Mouse (Mus musculus): Measurements from ENCODE around the gene Tifab.
"Not testable (repeated sequence)": the region's sequence is repeated elsewhere in the genome, so short reads cannot be mapped to it uniquely, and the experiment has no call there.

The Tifab gene

GRCm38 (mm10) chr13:56178416-56179035, at the start of gene Tifab:
Gene Tifab (minus strand): TSS chr13:56178885.
- DNase-seq, result no peak

GRCm38 (mm10) chr13:56226175-56226954, 47.7 kb upstream of the Tifab start:
- DNase-seq, result peak; percentile 19 to 39

GRCm38 (mm10) chr13:56223625-56224024, 44.9 kb upstream of the Tifab start:
- DNase-seq, result no peak

- no peak for DNase-seq
Observed at GRCm38 (mm10) chr13:56222849-56223246, 44.2 kb upstream of the Tifab start.

GRCm38 (mm10) chr13:56221995-56222848, 43.5 kb upstream of the Tifab start:
- peak in 1 of 2 experiments; percentile 27 for DNase-seq

GRCm38 (mm10) chr13:56221129-56221910, 42.6 kb upstream of the Tifab start:
- peak in 1 of 2 experiments; percentile 14 for DNase-seq

GRCm38 (mm10) chr13:56219254-56219653, 40.6 kb upstream of the Tifab start:
- DNase-seq, result no peak

GRCm38 (mm10) chr13:56216090-56216489, 37.4 kb upstream of the Tifab start:
- no peak for DNase-seq

- peak in 1 of 2 experiments; percentile 16 for DNase-seq
Observed at GRCm38 (mm10) chr13:56214633-56215032, 35.9 kb upstream of the Tifab start.

GRCm38 (mm10) chr13:56209067-56209411, 30.4 kb upstream of the Tifab start:
- DNase-seq, result no peak

GRCm38 (mm10) chr13:56208225-56209066, 29.8 kb upstream of the Tifab start:
- no peak for DNase-seq

GRCm38 (mm10) chr13:56199506-56199905, 20.8 kb upstream of the Tifab start:
- DNase-seq, result no peak

- peak; percentile 86 to 90 for DNase-seq
Observed at GRCm38 (mm10) chr13:56197473-56198266, 19.0 kb upstream of the Tifab start.

GRCm38 (mm10) chr13:56197031-56197430, 18.3 kb upstream of the Tifab start:
- peak in 1 of 2 experiments; percentile 8 for DNase-seq

- not testable (repeated sequence) for DNase-seq
Observed at GRCm38 (mm10) chr13:56195824-56196223, 17.1 kb upstream of the Tifab start.

GRCm38 (mm10) chr13:56194181-56194580, 15.5 kb upstream of the Tifab start:
- DNase-seq, result not testable (repeated sequence)

GRCm38 (mm10) chr13:56191225-56191624, 12.5 kb upstream of the Tifab start:
- peak in 1 of 2 experiments; percentile 31 for DNase-seq

GRCm38 (mm10) chr13:56189688-56190087, 11.0 kb upstream of the Tifab start:
- DNase-seq, result no peak

- no peak for DNase-seq
Observed at GRCm38 (mm10) chr13:56183687-56184086, 5.0 kb upstream of the Tifab start.

GRCm38 (mm10) chr13:56181424-56181823, 2.7 kb upstream of the Tifab start:
- no peak for DNase-seq

- DNase-seq, result no peak
Observed at GRCm38 (mm10) chr13:56176310-56176709, 2.4 kb downstream of the Tifab start.
